Comparison of ENCODE assay signal across 29 mouse cellular contexts in genomic region chr15:89697221-89697620, GRCm38 (mm10).
DNase-seq lines count a peak whose midpoint lies in the region; ATAC-seq and TF ChIP-seq lines count a peak whose summit lies in the region.
"Had no signal": no experiment of that assay in that cellular context is flagged by ENCODE, and none has a peak within 500 bp of the region (broad histone marks: within the 10 kb centered on the region; RNA-seq: fewer than 3 reads in every experiment).

No protein-coding gene starts in this region.

- no peak overlapping the region for H3K4me2 ChIP-seq in limb, embryonic 14.5 days (replicated peaks; ENCODE audit: low read depth, low read length, severe bottlenecking)
- H3K4me2 ChIP-seq: embryonic facial prominence, embryonic 13.5 days; forebrain, embryonic 13.5 days; heart, embryonic 13.5 days; hindbrain, embryonic 12.5 days had no signal

- no peaks in the 10 kb centered on the region for H3K27me3 ChIP-seq in limb, embryonic 14.5 days (ENCODE audit: control insufficient read depth, insufficient read depth, low read length)
- no peaks in the 10 kb centered on the region for H3K27me3 ChIP-seq in limb, embryonic 10.5 days (ENCODE audit: low read depth, poor library complexity, severe bottlenecking)
- H3K27me3 ChIP-seq: embryonic facial prominence, embryonic 13.5 days; forebrain, embryonic 13.5 days; heart, embryonic 13.5 days; hindbrain, embryonic 12.5 days had no signal

- no peak overlapping the region for H3K27ac ChIP-seq in limb, embryonic 14.5 days (replicated peaks; ENCODE audit: low read depth, low read length)
- no peak overlapping the region for H3K27ac ChIP-seq in limb, embryonic 10.5 days
- H3K27ac ChIP-seq: embryonic facial prominence, embryonic 13.5 days; forebrain, embryonic 10.5 days; forebrain, embryonic 13.5 days; heart, adult 2 months; heart, embryonic 10.5 days; heart, embryonic 13.5 days; hindbrain, embryonic 12.5 days had no signal

- no peak for TF ChIP-seq POLR2A in limb, embryonic 14.5 days (IDR thresholded peaks at IDR 0.05; ENCODE audit: borderline replicate concordance, extremely low read depth, insufficient read depth, insufficient read length)

- no peaks in the 10 kb centered on the region for H3K4me1 ChIP-seq in limb, embryonic 14.5 days (ENCODE audit: control insufficient read depth, insufficient read depth, low read length)
- no peaks in the 10 kb centered on the region for H3K4me1 ChIP-seq in limb, embryonic 10.5 days
- H3K4me1 ChIP-seq: embryonic facial prominence, embryonic 13.5 days; forebrain, embryonic 10.5 days; forebrain, embryonic 13.5 days; heart, embryonic 10.5 days; heart, embryonic 13.5 days; hindbrain, embryonic 12.5 days had no signal

- peak; percentile 4 for DNase-seq in kidney, adult 11 months
- no peak for DNase-seq in kidney, postnatal 25 days
- peak; percentile 61 for DNase-seq in kidney, adult 9 months
- no peak for DNase-seq in kidney, postnatal 10 days
- DNase-seq in limb, embryonic 14.5 days (ENCODE audit: low spot score): peak; percentile 23
- DNase-seq in limb, embryonic 10.5 days (ENCODE audit: low spot score): no peak
- DNase-seq in brain, adult 2 months (ENCODE audit: low read depth, low spot score): peak; percentile 3
- no peak for DNase-seq in adrenal gland, adult 18-20 months (ENCODE audit: low spot score in 2 of 2)
- DNase-seq: adrenal gland, postnatal 10 days; adrenal gland, postnatal 36 days; cerebellum, adult 11 months; cerebellum, adult 2 months; cerebellum, adult 9-11 months; cerebellum, postnatal 25 days; gastrocnemius, postnatal 10 days; gastrocnemius, postnatal 36 days; heart, adult 2 months; heart, postnatal 14 days; heart, postnatal 4 days had no signal

- no peak overlapping the region for H3K9ac ChIP-seq in limb, embryonic 14.5 days (ENCODE audit: low read depth, low read length, severe bottlenecking)
- H3K9ac ChIP-seq: embryonic facial prominence, embryonic 13.5 days; forebrain, embryonic 13.5 days; heart, embryonic 13.5 days; hindbrain, embryonic 12.5 days had no signal

- 65% methylated on average over 2 of the region's 2 CpGs for WGBS in limb, embryonic 14.5 days
- 89% methylated on average over 2 of the region's 2 CpGs for WGBS in limb, embryonic 10.5 days

- ATAC-seq in limb, embryonic 14.5 days (ENCODE audit: low FRiP score, low read depth): no peak
- ATAC-seq: activated CD4-positive, CD25-positive, alpha-beta regulatory T cell, adult 4 months; CD4-positive, CD25-positive, alpha-beta regulatory T cell, adult 4 months; forebrain, embryonic 13.5 days; forebrain, embryonic 16.5 days; hindbrain, embryonic 16.5 days had no signal

- no peak overlapping the region for H3K4me3 ChIP-seq in limb, embryonic 14.5 days (replicated peaks; ENCODE audit: low read length)
- H3K4me3 ChIP-seq in limb, embryonic 10.5 days: no peak overlapping the region
- H3K4me3 ChIP-seq: embryonic facial prominence, embryonic 13.5 days; forebrain, embryonic 10.5 days; forebrain, embryonic 13.5 days; heart, adult 2 months; heart, embryonic 10.5 days; heart, embryonic 13.5 days; hindbrain, embryonic 12.5 days had no signal

- H3K36me3 ChIP-seq in limb, embryonic 14.5 days (ENCODE audit: control insufficient read depth, insufficient read depth, low read length): no peaks in the 10 kb centered on the region
- H3K36me3 ChIP-seq in limb, embryonic 10.5 days: no peaks in the 10 kb centered on the region
- H3K36me3 ChIP-seq: embryonic facial prominence, embryonic 13.5 days; forebrain, embryonic 10.5 days; heart, embryonic 10.5 days; heart, embryonic 13.5 days; hindbrain, embryonic 12.5 days had no signal

- H3K9me3 ChIP-seq in limb, embryonic 14.5 days (ENCODE audit: control insufficient read depth, low read length): no peaks in the 10 kb centered on the region
- no peaks in the 10 kb centered on the region for H3K9me3 ChIP-seq in limb, embryonic 10.5 days (replicated peaks)
- H3K9me3 ChIP-seq: embryonic facial prominence, embryonic 13.5 days; forebrain, embryonic 10.5 days; hindbrain, embryonic 12.5 days had no signal

Comparison
In these comparisons a context has a peak if more than half of its experiments do, and no peak if none do; other contexts are left out.
1. DNase-seq: peak in kidney, adult 11 months (single experiment), kidney, adult 9 months (single experiment), limb, embryonic 14.5 days (single experiment) and brain, adult 2 months (single experiment); none in kidney, postnatal 25 days (0 of 2), kidney, postnatal 10 days (single experiment), limb, embryonic 10.5 days (single experiment) and adrenal gland, adult 18-20 months (0 of 2).